Mouse (Mus musculus) hindbrain, embryonic 14.5 days (tissue): Measurements from ENCODE around the gene Rack1. TPM values are rescaled to one million over a fixed set of nuclear protein-coding genes. Genes with fewer than 3 reads are reported as not detected.
"Not testable (repeated sequence)": the region's sequence is repeated elsewhere in the genome, so short reads cannot be mapped to it uniquely, and the experiment has no call there.

Experiments
- ATAC-seq: fragments of 200-750 bp; cut with Nextera tagmentation; 2 replicates; pipeline ENCODE4 v1.8.0; 2017; ENCODE audit warnings: moderate number of reproducible peaks, mild to moderate bottlenecking, moderate TSS enrichment, moderate library complexity; ENCODE audit not compliant: low FRiP score
- DNase-seq: peaks from one replicate; pipeline ENCODE4 v3.0.0-alpha.2; 2015; ENCODE audit warnings: low spot score
- H3K27ac ChIP-seq: fragments of 300-500 bp; sonication (generic); 2 replicates; pipeline ENCODE4 v1.5.1; 2014; ENCODE audit warnings: mild to moderate bottlenecking, moderate library complexity
- H3K27me3 ChIP-seq: fragments of 300-500 bp; sonication (generic); 2 replicates; pipeline ENCODE4 v1.6.1; 2014; ENCODE audit warnings: mild to moderate bottlenecking, low read length, mixed read lengths; ENCODE audit not compliant: control insufficient read depth, insufficient read depth
- H3K36me3 ChIP-seq: fragments of 300-500 bp; sonication (generic); replicated peaks from 2 replicates; pipeline ENCODE4 v1.6.1; 2014; ENCODE audit not compliant: control insufficient read depth, insufficient read depth
- H3K4me1 ChIP-seq: fragments of 300-500 bp; sonication (generic); replicated peaks from 2 replicates; pipeline ENCODE4 v1.6.1; 2014; ENCODE audit warnings: antibody characterized with exemption, low read length, mixed read lengths; ENCODE audit not compliant: control insufficient read depth, insufficient read depth
- H3K4me2 ChIP-seq: fragments of 300-500 bp; sonication (generic); replicated peaks from 2 replicates; pipeline ENCODE4 v1.6.1; 2014; ENCODE audit warnings: mild to moderate bottlenecking, moderate library complexity
- H3K4me3 ChIP-seq: fragments of 300-500 bp; sonication (generic); replicated peaks from 2 replicates; pipeline ENCODE4 v1.5.1; 2014; ENCODE audit warnings: mild to moderate bottlenecking, low read length
- H3K9ac ChIP-seq: fragments of 300-500 bp; sonication (generic); 2 replicates; pipeline ENCODE4 v1.6.1; 2014
- H3K9me3 ChIP-seq: fragments of 300-500 bp; sonication (generic); 2 replicates; pipeline ENCODE4 v1.6.1; 2016; ENCODE audit warnings: low read length; ENCODE audit not compliant: control insufficient read depth
- whole genome bisulfite sequencing: fragments of 180-500 bp; shearing (Covaris S2); extraction: QIAGEN DNeasy Blood & Tissue Kit; methylation state at CpG from one replicate; pipeline ENCODE4 v1.1.7; 2014; 5-methylcytosine and 5-hydroxymethylcytosine counted together
- polyA plus RNA-seq: library from polyadenylated mRNA; unstranded; fragments of >200 nt; fragmentation: Nextera tagmentation; extraction: Ambion mirVana; gene quantifications from 2 replicates; pipeline ENCODE4 v1.2.1, GENCODE M21; 2014

Rack1 gene
- polyA plus RNA-seq, 1 experiment from 2014 or later = 454 TPM

GRCm38 (mm10) chr11:48823536-48823972 is 23.4 kb downstream of the Rack1 start:
- H3K4me2 ChIP-seq = peak overlapping the region; percentile 50
- peaks cover 13% of the 10 kb centered on the region; the same call in 1 of the 2 replicates for H3K4me1 ChIP-seq
- H3K9ac ChIP-seq = no peak overlapping the region
- ATAC-seq (0 out of 2 replicates have a peak, but pooled peaks have one; percentile 35), DNase-seq (peak; percentile 89)
- WGBS = 2% methylated on average over 15 of the region's 15 CpGs
- H3K9me3 ChIP-seq = no peaks in the 10 kb centered on the region
- H3K27ac ChIP-seq = no peak overlapping the region
- H3K27me3 ChIP-seq = peaks cover 24% of the 10 kb centered on the region
- H3K4me3 ChIP-seq = peak overlapping the region; percentile 25
- H3K36me3 ChIP-seq = no peaks in the 10 kb centered on the region

GRCm38 (mm10) chr11:48824311-48824830 is 24.2 kb downstream of the Rack1 start:
- no peaks in the 10 kb centered on the region for H3K9me3 ChIP-seq
- ATAC-seq (no peak), DNase-seq (no peak)
- peak overlapping the region; percentile 25 for H3K4me3 ChIP-seq
- peak overlapping the region; percentile 50 for H3K4me2 ChIP-seq
- H3K27me3 ChIP-seq = peaks cover 24% of the 10 kb centered on the region
- no peak overlapping the region for H3K9ac ChIP-seq
- WGBS = 7% methylated on average over 22 of the region's 22 CpGs
- H3K27ac ChIP-seq = no peak overlapping the region
- H3K4me1 ChIP-seq = peaks cover 13% of the 10 kb centered on the region; the same call in 1 of the 2 replicates
- no peaks in the 10 kb centered on the region for H3K36me3 ChIP-seq

GRCm38 (mm10) chr11:48825979-48826751 is 26.0 kb downstream of the Rack1 start, which contains the start of the genes Trim7 and Gm12184:
Gene Trim7 (plus strand): TSS chr11:48826140.
Gene Gm12184 (minus strand): TSS chr11:48826655.
- DNase-seq, H3K9me3 ChIP-seq, H3K36me3 ChIP-seq: not testable (repeated sequence)
- WGBS = under 1% methylated on average over 45 of the region's 92 CpGs
- Histone ChIP-seq H3K4me3 (peak within 1 kb of the TSS; percentile 41), H3K9ac (peak within 1 kb of the TSS; percentile 36; the same call in 1 of the 2 replicates), H3K4me2 (peak within 1 kb of the TSS; percentile 56), H3K4me1 (peaks cover 13% of the 10 kb centered on the region; the same call in 1 of the 2 replicates), H3K27me3 (peaks cover 24% of the 10 kb centered on the region), H3K27ac (0 out of 2 replicates have a peak within 1 kb of the TSS, but pooled peaks have one; percentile 43)
- peak; percentile 74 for ATAC-seq

- H3K4me1 ChIP-seq = peaks cover 13% of the 10 kb centered on the region; the same call in 1 of the 2 replicates
- 0 out of 2 replicates have a peak overlapping the region, but pooled peaks have one; percentile 14 for H3K27ac ChIP-seq
- H3K4me3 ChIP-seq = peak overlapping the region; percentile 41
- peaks cover 24% of the 10 kb centered on the region for H3K27me3 ChIP-seq
- no peaks in the 10 kb centered on the region for H3K9me3 ChIP-seq
- no peak for DNase-seq
- ATAC-seq = no peak
- H3K36me3 ChIP-seq = no peaks in the 10 kb centered on the region
- WGBS = 0% methylated on average over 6 of the region's 6 CpGs
- peak overlapping the region; percentile 34; the same call in 1 of the 2 replicates for H3K9ac ChIP-seq
- peak overlapping the region; percentile 56 for H3K4me2 ChIP-seq
Measured at GRCm38 (mm10) chr11:48826752-48827096, 26.6 kb downstream of the Rack1 start.

GRCm38 (mm10) chr11:48827926-48828325 is 27.8 kb downstream of the Rack1 start:
- peaks cover 13% of the 10 kb centered on the region; the same call in 1 of the 2 replicates for H3K4me1 ChIP-seq
- DNase-seq (no peak), ATAC-seq (no peak)
- no peaks in the 10 kb centered on the region for H3K36me3 ChIP-seq
- no peaks in the 10 kb centered on the region for H3K9me3 ChIP-seq
- H3K4me3 ChIP-seq = no peak overlapping the region
- H3K4me2 ChIP-seq = no peak overlapping the region
- no peak overlapping the region for H3K27ac ChIP-seq
- no peak overlapping the region for H3K9ac ChIP-seq
- peaks cover 16% of the 10 kb centered on the region for H3K27me3 ChIP-seq
- 73% methylated on average over 6 of the region's 6 CpGs for WGBS

GRCm38 (mm10) chr11:48830279-48830678 is 30.1 kb downstream of the Rack1 start:
- Histone ChIP-seq H3K4me2 (no peak overlapping the region), H3K4me3 (no peak overlapping the region), H3K9me3 (no peaks in the 10 kb centered on the region), H3K36me3 (no peaks in the 10 kb centered on the region), H3K9ac (no peak overlapping the region), H3K27me3 (no peaks in the 10 kb centered on the region), H3K4me1 (peaks cover 6% of the 10 kb centered on the region; the same call in 1 of the 2 replicates), H3K27ac (no peak overlapping the region)
- WGBS = 85% methylated on average over 2 of the region's 2 CpGs
- DNase-seq (no peak), ATAC-seq (no peak)

GRCm38 (mm10) chr11:48831273-48831672 is 31.1 kb downstream of the Rack1 start:
- H3K27me3 ChIP-seq = 0 out of 2 replicates have a peak, but pooled peaks cover 3% of the 10 kb centered on the region
- H3K4me1 ChIP-seq = peaks cover 6% of the 10 kb centered on the region; the same call in 1 of the 2 replicates
- H3K4me2 ChIP-seq = no peak overlapping the region
- H3K36me3 ChIP-seq = no peaks in the 10 kb centered on the region
- H3K4me3 ChIP-seq = no peak overlapping the region
- H3K9ac ChIP-seq = no peak overlapping the region
- no peak overlapping the region for H3K27ac ChIP-seq
- 79% methylated on average over 2 of the region's 2 CpGs for WGBS
- ATAC-seq (no peak), DNase-seq (no peak)
- no peaks in the 10 kb centered on the region for H3K9me3 ChIP-seq

GRCm38 (mm10) chr11:48833078-48833730 is 33.1 kb downstream of the Rack1 start:
- Histone ChIP-seq H3K27ac (no peak overlapping the region), H3K36me3 (no peaks in the 10 kb centered on the region), H3K9ac (no peak overlapping the region), H3K4me2 (peak overlapping the region; percentile 73), H3K27me3 (0 out of 2 replicates have a peak, but pooled peaks cover 3% of the 10 kb centered on the region), H3K4me1 (peaks cover 4% of the 10 kb centered on the region; the same call in 1 of the 2 replicates), H3K9me3 (no peaks in the 10 kb centered on the region), H3K4me3 (peak overlapping the region; percentile 60)
- no peak for ATAC-seq
- no peak for DNase-seq
- 44% methylated on average over 8 of the region's 9 CpGs for WGBS
